Mouse (Mus musculus) hindbrain, postnatal 0 days (tissue): Measurements from ENCODE around the gene Pgd. TPM values are rescaled to one million over a fixed set of nuclear protein-coding genes. Genes with fewer than 3 reads are reported as not detected.
"Not testable (repeated sequence)": the region's sequence is repeated elsewhere in the genome, so short reads cannot be mapped to it uniquely, and the experiment has no call there.

Experiments used
- ATAC-seq: fragments of 200-750 bp; cut with Nextera tagmentation; 2 replicates; pipeline ENCODE4 v1.8.0; 2017; ENCODE audit warnings: mild to moderate bottlenecking, moderate TSS enrichment, moderate library complexity
- DNase-seq: peaks from one replicate; pipeline ENCODE4 v3.0.0-alpha.2; 2015; ENCODE audit warnings: low spot score
- H3K27ac ChIP-seq: fragments of 300-500 bp; sonication (generic); 2 replicates; pipeline ENCODE4 v1.5.1; 2014; ENCODE audit warnings: mild to moderate bottlenecking
- H3K27me3 ChIP-seq: fragments of 300-500 bp; sonication (generic); 2 replicates; pipeline ENCODE4 v1.6.1; 2014; ENCODE audit warnings: low read length, mixed read lengths; ENCODE audit not compliant: insufficient read depth
- H3K36me3 ChIP-seq: fragments of 300-500 bp; sonication (generic); 2 replicates; pipeline ENCODE4 v1.6.1; 2014; ENCODE audit warnings: low read length, mixed read lengths; ENCODE audit not compliant: insufficient read depth
- H3K4me1 ChIP-seq: fragments of 300-500 bp; sonication (generic); 2 replicates; pipeline ENCODE4 v1.6.1; 2014; ENCODE audit warnings: antibody characterized with exemption, low read length, mixed read lengths; ENCODE audit not compliant: insufficient read depth
- H3K4me2 ChIP-seq: fragments of 300-500 bp; sonication (generic); 2 replicates; pipeline ENCODE4 v1.6.1; 2014; ENCODE audit warnings: low read depth, mild to moderate bottlenecking, low read length, moderate library complexity, mixed read lengths
- H3K4me3 ChIP-seq: fragments of 300-500 bp; sonication (generic); 2 replicates; pipeline ENCODE4 v1.5.1; 2014; ENCODE audit warnings: low read length
- H3K9ac ChIP-seq: fragments of 300-500 bp; sonication (generic); replicated peaks from 2 replicates; pipeline ENCODE4 v1.6.1; 2014; ENCODE audit warnings: mild to moderate bottlenecking, low read length, moderate library complexity, mixed read lengths
- H3K9me3 ChIP-seq: fragments of 300-500 bp; sonication (generic); 2 replicates; pipeline ENCODE4 v1.6.1; 2016; ENCODE audit warnings: low read length, mixed read lengths
- CTCF ChIP-seq: IDR thresholded peaks from 2 replicates; pipeline ENCODE4 v1.5.1; 2016; ENCODE audit warnings: antibody characterized with exemption, control low read depth, low read depth
- WGBS: fragments of 180-500 bp; shearing (Covaris S2); extraction: QIAGEN DNeasy Blood & Tissue Kit; methylation state at CpG from one replicate; pipeline ENCODE4 v1.1.7; 2014; 5-methylcytosine and 5-hydroxymethylcytosine counted together
- polyA plus RNA-seq: library from polyadenylated mRNA; unstranded; fragments of >200 nt; fragmentation: Nextera tagmentation; extraction: Ambion mirVana; gene quantifications from 2 replicates; pipeline ENCODE4 v1.2.1, GENCODE M21; 2015
- total RNA-seq: library from RNA; depleted of rRNA; stranded (reverse); fragments of >200 nt; gene quantifications from 2 replicates; pipeline ENCODE4 v1.2.3, GENCODE M21; 2014

Gene Pgd
- total and polyA plus RNA-seq, 2 experiments from 2014 or later: 36.3 to 94.8 TPM

- 83% methylated on average over 18 of the region's 18 CpGs for WGBS
- H3K4me1 ChIP-seq: no peaks in the 10 kb centered on the region
- no peaks in the 10 kb centered on the region for H3K27me3 ChIP-seq
- H3K27ac ChIP-seq: no peak overlapping the region
- H3K9me3 ChIP-seq: no peaks in the 10 kb centered on the region
- ATAC-seq (no peak), DNase-seq (no peak)
- no peak overlapping the region for H3K4me3 ChIP-seq
- TF ChIP-seq CTCF: no peak
- H3K4me2 ChIP-seq: no peak overlapping the region
- no peak overlapping the region for H3K9ac ChIP-seq
- H3K36me3 ChIP-seq: no peaks in the 10 kb centered on the region
Observed at GRCm38 (mm10) chr4:149128467-149128866, 38.1 kb downstream of the Pgd start.

GRCm38 (mm10) chr4:149126663-149127062 lies 39.9 kb downstream of the Pgd start, which contains the start of gene Cort:
Cort (minus strand) TSS chr4:149126763.
- Histone ChIP-seq H3K9me3 (no peaks in the 10 kb centered on the region), H3K4me2 (no peak within 1 kb of the TSS), H3K27me3 (no peaks in the 10 kb centered on the region), H3K36me3 (no peaks in the 10 kb centered on the region), H3K4me3 (no peak within 1 kb of the TSS), H3K4me1 (no peaks in the 10 kb centered on the region), H3K27ac (no peak within 1 kb of the TSS), H3K9ac (no peak within 1 kb of the TSS)
- WGBS: 82% methylated on average over 11 of the region's 11 CpGs
- ATAC-seq (no peak), DNase-seq (no peak)
- TF ChIP-seq CTCF: no peak

GRCm38 (mm10) chr4:149126115-149126509 lies 40.5 kb downstream of the Pgd start:
- H3K4me1 ChIP-seq: no peaks in the 10 kb centered on the region
- ATAC-seq (no peak), DNase-seq (no peak)
- no peaks in the 10 kb centered on the region for H3K9me3 ChIP-seq
- H3K4me3 ChIP-seq: no peak overlapping the region
- 82% methylated on average over 6 of the region's 6 CpGs for WGBS
- H3K27ac ChIP-seq: no peak overlapping the region
- no peak overlapping the region for H3K4me2 ChIP-seq
- H3K36me3 ChIP-seq: no peaks in the 10 kb centered on the region
- TF ChIP-seq CTCF: no peak
- no peak overlapping the region for H3K9ac ChIP-seq
- H3K27me3 ChIP-seq: no peaks in the 10 kb centered on the region

- Histone ChIP-seq H3K9me3 (no peaks in the 10 kb centered on the region), H3K27me3 (no peaks in the 10 kb centered on the region), H3K9ac (no peak overlapping the region), H3K4me3 (no peak overlapping the region), H3K4me1 (no peaks in the 10 kb centered on the region), H3K27ac (no peak overlapping the region), H3K4me2 (no peak overlapping the region), H3K36me3 (no peaks in the 10 kb centered on the region)
- 41% methylated on average over 11 of the region's 11 CpGs for WGBS
- no peak for TF ChIP-seq CTCF
- ATAC-seq: no peak
- DNase-seq: no peak
Observed at GRCm38 (mm10) chr4:149125341-149126114, 41.0 kb downstream of the Pgd start.

GRCm38 (mm10) chr4:149123432-149123831 lies 43.1 kb downstream of the Pgd start:
- no peak overlapping the region for H3K4me3 ChIP-seq
- H3K36me3 ChIP-seq: no peaks in the 10 kb centered on the region
- H3K9me3 ChIP-seq: no peaks in the 10 kb centered on the region
- no peak overlapping the region for H3K4me2 ChIP-seq
- H3K27me3 ChIP-seq: no peaks in the 10 kb centered on the region
- H3K4me1 ChIP-seq: no peaks in the 10 kb centered on the region
- no peak for TF ChIP-seq CTCF
- H3K27ac ChIP-seq: no peak overlapping the region
- H3K9ac ChIP-seq: no peak overlapping the region
- DNase-seq (no peak), ATAC-seq (no peak)
- WGBS: 78% methylated on average over 5 of the region's 5 CpGs

GRCm38 (mm10) chr4:149119978-149120562 lies 46.5 kb downstream of the Pgd start:
- 85% methylated on average over 12 of the region's 12 CpGs for WGBS
- DNase-seq, H3K9ac ChIP-seq, H3K27me3 ChIP-seq, H3K4me3 ChIP-seq, H3K9me3 ChIP-seq, H3K36me3 ChIP-seq, ATAC-seq, H3K27ac ChIP-seq, H3K4me1 ChIP-seq, H3K4me2 ChIP-seq: not testable (repeated sequence)
